Mouse (Mus musculus) intestine, embryonic 16.5 days (tissue): Measurements from ENCODE around the gene Tinagl1. TPM values are rescaled to one million over a fixed set of nuclear protein-coding genes. Genes with fewer than 3 reads are reported as not detected.

ENCODE experiments used
- ATAC-seq: fragments of 200-750 bp; cut with Nextera tagmentation; 2 replicates; pipeline ENCODE4 v1.8.0; 2017; ENCODE audit warnings: moderate TSS enrichment, moderate library complexity
- H3K27ac ChIP-seq: fragments of 300-500 bp; sonication (generic); 2 replicates; pipeline ENCODE4 v1.5.1; 2014; ENCODE audit warnings: mild to moderate bottlenecking, low read length
- H3K27me3 ChIP-seq: fragments of 300-500 bp; sonication (generic); replicated peaks from 2 replicates; pipeline ENCODE4 v1.6.1; 2014; ENCODE audit warnings: low read length, control low read depth, mixed read lengths; ENCODE audit not compliant: control insufficient read depth, insufficient read depth
- H3K36me3 ChIP-seq: fragments of 300-500 bp; sonication (generic); 2 replicates; pipeline ENCODE4 v1.6.1; 2014; ENCODE audit warnings: low read length, control low read depth; ENCODE audit not compliant: control insufficient read depth, insufficient read depth
- H3K4me1 ChIP-seq: fragments of 300-500 bp; sonication (generic); 2 replicates; pipeline ENCODE4 v1.6.1; 2014; ENCODE audit warnings: low read length, control low read depth, mixed read lengths; ENCODE audit not compliant: control insufficient read depth, insufficient read depth
- H3K4me2 ChIP-seq: fragments of 300-500 bp; sonication (generic); 2 replicates; pipeline ENCODE4 v1.6.1; 2014; ENCODE audit warnings: low read depth, low read length, control low read depth
- H3K4me3 ChIP-seq: fragments of 300-500 bp; sonication (generic); 2 replicates; pipeline ENCODE4 v1.5.1; 2014; ENCODE audit warnings: mild to moderate bottlenecking, low read length
- H3K9ac ChIP-seq: fragments of 300-500 bp; sonication (generic); 2 replicates; pipeline ENCODE4 v1.6.1; 2014; ENCODE audit warnings: low read depth, low read length
- H3K9me3 ChIP-seq: fragments of 300-500 bp; sonication (generic); 2 replicates; pipeline ENCODE4 v1.6.1; 2016; ENCODE audit warnings: low read length, control low read depth; ENCODE audit not compliant: control insufficient read depth
- WGBS: fragments of 180-500 bp; shearing (Covaris S2); extraction: QIAGEN DNeasy Blood & Tissue Kit; methylation state at CpG from one replicate; pipeline ENCODE4 v1.1.7; 2014; 5-methylcytosine and 5-hydroxymethylcytosine counted together
- polyA plus RNA-seq: library from polyadenylated mRNA; unstranded; fragments of >200 nt; fragmentation: Nextera tagmentation; extraction: Ambion mirVana; gene quantifications from 2 replicates; pipeline ENCODE4 v1.2.1, GENCODE M21; 2015

Gene Tinagl1
- polyA plus RNA-seq, 1 experiment from 2014 or later, result 80.3 TPM

- Histone ChIP-seq H3K4me3 (peak overlapping the region; percentile 47), H3K9me3 (no peaks in the 10 kb centered on the region), H3K36me3 (peaks cover 3% of the 10 kb centered on the region; the same call in 1 of the 2 replicates), H3K4me2 (peak overlapping the region; percentile 70), H3K9ac (peak overlapping the region; percentile 64), H3K27me3 (0 out of 2 replicates have a peak, but pooled peaks cover 2% of the 10 kb centered on the region), H3K27ac (peak overlapping the region; percentile 78), H3K4me1 (peaks cover 63% of the 10 kb centered on the region)
- peak; percentile 26; the same call in 1 of the 2 replicates for ATAC-seq
- 65% methylated on average over 11 of the region's 11 CpGs for WGBS
Measured at GRCm38 (mm10) chr4:130173060-130173822, 1.7 kb downstream of the Tinagl1 start.

GRCm38 (mm10) chr4:130171951-130172765 lies 2.8 kb downstream of the Tinagl1 start:
- 0 out of 2 replicates have a peak, but pooled peaks cover 2% of the 10 kb centered on the region for H3K27me3 ChIP-seq
- no peaks in the 10 kb centered on the region for H3K9me3 ChIP-seq
- peak overlapping the region; percentile 4; the same call in 1 of the 2 replicates for H3K27ac ChIP-seq
- ATAC-seq, result no peak
- peak overlapping the region; percentile 24 for H3K4me3 ChIP-seq
- peaks cover 71% of the 10 kb centered on the region for H3K4me1 ChIP-seq
- peaks cover 3% of the 10 kb centered on the region; the same call in 1 of the 2 replicates for H3K36me3 ChIP-seq
- H3K4me2 ChIP-seq, result peak overlapping the region; percentile 38
- H3K9ac ChIP-seq, result peak overlapping the region; percentile 60
- 37% methylated on average over 11 of the region's 11 CpGs for WGBS

DNA sequence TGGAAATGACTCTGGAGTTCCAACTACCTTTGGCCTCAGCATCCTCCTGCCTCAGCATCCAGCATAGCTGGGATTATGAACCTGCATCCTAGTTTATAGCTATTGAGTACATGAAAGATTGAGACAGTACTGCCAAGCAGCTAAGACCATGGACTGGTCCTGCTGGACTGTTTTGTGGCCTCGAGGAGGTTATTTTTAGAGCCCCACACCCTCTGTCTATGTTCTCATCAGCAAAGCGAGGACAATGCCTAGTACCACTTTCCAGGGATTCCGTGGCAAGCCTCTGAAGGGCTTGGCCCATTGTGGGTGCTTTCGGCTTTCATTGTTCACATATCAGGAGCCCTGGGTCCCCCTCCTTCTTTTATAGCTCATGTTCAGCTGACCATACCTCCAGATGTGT lies 4.6 kb downstream of the Tinagl1 start:
- ATAC-seq, result no peak
- WGBS, result 90% methylated on average over 4 of the region's 4 CpGs
- Histone ChIP-seq H3K27me3 (0 out of 2 replicates have a peak, but pooled peaks cover 2% of the 10 kb centered on the region), H3K27ac (no peak overlapping the region), H3K9ac (no peak overlapping the region), H3K4me3 (no peak overlapping the region), H3K9me3 (no peaks in the 10 kb centered on the region), H3K4me2 (no peak overlapping the region), H3K4me1 (peaks cover 72% of the 10 kb centered on the region), H3K36me3 (peaks cover 3% of the 10 kb centered on the region; the same call in 1 of the 2 replicates)

- no peaks in the 10 kb centered on the region for H3K9me3 ChIP-seq
- H3K4me1 ChIP-seq, result peaks cover 66% of the 10 kb centered on the region
- WGBS, result 76% methylated on average over 16 of the region's 16 CpGs
- no peak overlapping the region for H3K9ac ChIP-seq
- peaks cover 3% of the 10 kb centered on the region; the same call in 1 of the 2 replicates for H3K36me3 ChIP-seq
- 0 out of 2 replicates have a peak, but pooled peaks cover 2% of the 10 kb centered on the region for H3K27me3 ChIP-seq
- no peak overlapping the region for H3K4me3 ChIP-seq
- ATAC-seq, result no peak
- peak overlapping the region; percentile 29; the same call in 1 of the 2 replicates for H3K27ac ChIP-seq
- H3K4me2 ChIP-seq, result no peak overlapping the region
Measured at GRCm38 (mm10) chr4:130169411-130169971, 5.4 kb downstream of the Tinagl1 start.

DNA sequence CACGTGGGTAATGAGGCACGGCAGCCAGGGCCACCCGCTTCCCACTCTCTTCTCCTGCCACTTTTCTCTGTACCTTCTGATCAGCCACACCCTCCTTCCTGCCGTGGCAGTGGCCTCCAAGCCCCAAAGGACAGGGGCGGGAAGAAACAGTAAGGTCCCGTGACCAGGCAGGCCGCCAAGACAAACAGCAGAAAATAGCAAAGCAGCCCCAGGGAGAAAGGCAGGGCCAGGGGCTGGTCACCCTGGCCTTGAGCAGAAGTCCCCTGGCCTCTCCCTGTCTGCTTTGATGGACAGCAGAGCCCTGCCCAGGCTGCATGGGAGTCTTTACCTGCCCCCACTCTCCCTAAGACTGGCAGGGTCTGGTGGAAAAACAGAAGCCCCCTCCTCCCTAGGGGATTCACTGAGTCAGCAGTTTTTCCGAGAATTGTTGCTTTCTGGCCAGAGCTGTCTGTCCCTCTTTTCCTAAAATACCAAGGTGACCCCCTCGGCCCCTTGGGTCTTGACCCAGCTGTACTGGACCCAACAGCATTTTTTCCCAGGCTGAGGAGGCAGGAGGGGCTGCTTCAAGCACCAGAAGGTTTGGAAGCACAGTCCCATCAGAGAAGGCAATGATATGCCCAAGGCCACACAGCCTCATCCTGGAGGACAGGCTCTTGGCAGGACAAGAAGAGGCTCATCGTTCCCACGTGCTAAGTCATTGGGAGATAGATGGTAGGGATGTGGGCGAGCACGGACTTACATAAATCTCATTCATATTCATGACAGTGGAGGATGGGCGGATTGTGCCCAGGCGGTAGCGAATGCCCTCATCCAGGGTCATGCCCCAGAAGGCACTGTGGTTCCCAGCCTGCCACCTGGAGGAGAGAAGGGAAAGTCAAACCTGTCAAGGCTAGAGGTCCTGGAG lies 6.4 kb downstream of the Tinagl1 start:
- H3K4me3 ChIP-seq, result peak overlapping the region; percentile 16; the same call in 1 of the 2 replicates
- no peaks in the 10 kb centered on the region for H3K9me3 ChIP-seq
- 34% methylated on average over 16 of the region's 16 CpGs for WGBS
- 0 out of 2 replicates have a peak, but pooled peaks cover under 1% of the 10 kb centered on the region for H3K27me3 ChIP-seq
- H3K9ac ChIP-seq, result peak overlapping the region; percentile 45
- peak; percentile 75 for ATAC-seq
- H3K36me3 ChIP-seq, result peaks cover 3% of the 10 kb centered on the region; the same call in 1 of the 2 replicates
- H3K4me2 ChIP-seq, result peak overlapping the region; percentile 41
- H3K4me1 ChIP-seq, result peaks cover 69% of the 10 kb centered on the region
- peak overlapping the region; percentile 74 for H3K27ac ChIP-seq

- Histone ChIP-seq H3K9ac (peak overlapping the region; percentile 45), H3K9me3 (no peaks in the 10 kb centered on the region), H3K27ac (peak overlapping the region; percentile 74), H3K4me1 (peaks cover 69% of the 10 kb centered on the region), H3K27me3 (no peaks in the 10 kb centered on the region), H3K4me3 (peak overlapping the region; percentile 16; the same call in 1 of the 2 replicates), H3K4me2 (peak overlapping the region; percentile 41), H3K36me3 (peaks cover 3% of the 10 kb centered on the region; the same call in 1 of the 2 replicates)
- WGBS, result 40% methylated on average over 9 of the region's 9 CpGs
- ATAC-seq, result peak; percentile 7
Measured at GRCm38 (mm10) chr4:130167814-130168213, 7.1 kb downstream of the Tinagl1 start.

GRCm38 (mm10) chr4:130167321-130167720 lies 7.6 kb downstream of the Tinagl1 start:
- Histone ChIP-seq H3K36me3 (peaks cover 3% of the 10 kb centered on the region; the same call in 1 of the 2 replicates), H3K9me3 (no peaks in the 10 kb centered on the region), H3K4me2 (peak overlapping the region; percentile 41), H3K27ac (peak overlapping the region; percentile 74; the same call in 1 of the 2 replicates), H3K4me3 (no peak overlapping the region), H3K4me1 (peaks cover 64% of the 10 kb centered on the region), H3K9ac (peak overlapping the region; percentile 45; the same call in 1 of the 2 replicates), H3K27me3 (no peaks in the 10 kb centered on the region)
- WGBS, result 56% methylated on average over 22 of the region's 22 CpGs
- no peak for ATAC-seq

- H3K9ac ChIP-seq, result peak overlapping the region; percentile 29; the same call in 1 of the 2 replicates
- peak overlapping the region; percentile 45; the same call in 1 of the 2 replicates for H3K27ac ChIP-seq
- WGBS, result 74% methylated on average over 8 of the region's 8 CpGs
- ATAC-seq, result no peak
- H3K4me3 ChIP-seq, result no peak overlapping the region
- no peak overlapping the region for H3K4me2 ChIP-seq
- H3K9me3 ChIP-seq, result no peaks in the 10 kb centered on the region
- peaks cover 57% of the 10 kb centered on the region for H3K4me1 ChIP-seq
- H3K36me3 ChIP-seq, result peaks cover 3% of the 10 kb centered on the region; the same call in 1 of the 2 replicates
- H3K27me3 ChIP-seq, result no peaks in the 10 kb centered on the region
Measured at GRCm38 (mm10) chr4:130166592-130166991, 8.3 kb downstream of the Tinagl1 start.
